Mouse (Mus musculus) left cerebral cortex, adult 9 months (tissue): Measurements from ENCODE around the gene Tango6.
"Not testable (repeated sequence)": the region's sequence is repeated elsewhere in the genome, so short reads cannot be mapped to it uniquely, and the experiment has no call there.

Experiments
- DNase-seq, 2 experiments: peaks; one replicate each; pipeline ENCODE4 v3.0.0; 2022; ENCODE audit warnings: low spot score in 2 of 2

Gene Tango6

GRCm38 (mm10) chr8:106872454-106873034 is 189.7 kb downstream of the Tango6 start:
- DNase-seq: no peak

GRCm38 (mm10) chr8:106880121-106880707 is 197.3 kb downstream of the Tango6 start:
- no peak for DNase-seq

- not testable (repeated sequence) for DNase-seq
Observed at GRCm38 (mm10) chr8:106884094-106884493, 201.2 kb downstream of the Tango6 start.

- not testable (repeated sequence) for DNase-seq
Observed at GRCm38 (mm10) chr8:106884826-106885400, 202.0 kb downstream of the Tango6 start.

GRCm38 (mm10) chr8:106887336-106888189 is 204.7 kb downstream of the Tango6 start:
- DNase-seq: peak in 1 of 2 experiments; percentile 80

- no peak for DNase-seq
Observed at GRCm38 (mm10) chr8:106888803-106889202, 205.9 kb downstream of the Tango6 start.

- no peak for DNase-seq
Observed at GRCm38 (mm10) chr8:106892210-106892805, 209.4 kb downstream of the Tango6 start.

GRCm38 (mm10) chr8:106892806-106893451 is 210.1 kb downstream of the Tango6 start:
- DNase-seq: no peak

- peak in 1 of 2 experiments; percentile 77 for DNase-seq
Observed at GRCm38 (mm10) chr8:106893481-106894156, 210.8 kb downstream of the Tango6 start, which contains the start of gene Utp4. Gene Utp4 (plus strand): TSS chr8:106893636.

- DNase-seq: no peak
Observed at GRCm38 (mm10) chr8:106899473-106899872, 216.6 kb downstream of the Tango6 start.
